Mouse (Mus musculus): ENCODE measurements around the gene Srgap3.

- TF ChIP-seq CTCF (IDR thresholded peaks at IDR 0.05; ENCODE audit: low read depth) (no peak), EP300 (IDR thresholded peaks at IDR 0.05; ENCODE audit: low read depth) (no peak)
Observed at GRCm38 (mm10) chr6:112912552-112912951, 34.5 kb downstream of the Srgap3 start.

All from liver, postnatal 0 days (tissue).